Mouse (Mus musculus) liver, embryonic 16.5 days (tissue): ENCODE data around the gene Wars2. TPM values are rescaled to one million over a fixed set of nuclear protein-coding genes. Genes with fewer than 3 reads are reported as not detected.

Source experiments
- ATAC-seq: fragments of 200-750 bp; cut with Nextera tagmentation; 2 replicates; pipeline ENCODE4 v1.8.0; 2017; ENCODE audit warnings: low read depth, mild to moderate bottlenecking, moderate number of reproducible peaks, moderate library complexity
- H3K27ac ChIP-seq: fragments of 300-500 bp; sonication (generic); 2 replicates; pipeline ENCODE4 v1.5.1; 2014; ENCODE audit warnings: mild to moderate bottlenecking, low read length
- H3K27me3 ChIP-seq: fragments of 300-500 bp; sonication (generic); 2 replicates; pipeline ENCODE4 v1.6.1; 2014; ENCODE audit warnings: low read depth, low read length, mixed read lengths; ENCODE audit not compliant: control insufficient read depth, insufficient read depth
- H3K36me3 ChIP-seq: fragments of 300-500 bp; sonication (generic); 2 replicates; pipeline ENCODE4 v1.6.1; 2014; ENCODE audit warnings: mild to moderate bottlenecking; ENCODE audit not compliant: control insufficient read depth, insufficient read depth
- H3K4me1 ChIP-seq: fragments of 300-500 bp; sonication (generic); 2 replicates; pipeline ENCODE4 v1.6.1; 2014; ENCODE audit warnings: low read depth, low read length, mixed read lengths; ENCODE audit not compliant: control insufficient read depth
- H3K4me2 ChIP-seq: fragments of 300-500 bp; sonication (generic); 2 replicates; pipeline ENCODE4 v1.6.1; 2014; ENCODE audit warnings: low read depth, low read length, mixed read lengths
- H3K4me3 ChIP-seq: fragments of 300-500 bp; sonication (generic); 2 replicates; pipeline ENCODE4 v1.5.1; 2014; ENCODE audit warnings: low read depth, mild to moderate bottlenecking, low read length
- H3K9ac ChIP-seq: fragments of 300-500 bp; sonication (generic); 2 replicates; pipeline ENCODE4 v1.6.1; 2014; ENCODE audit warnings: low read depth, low read length
- H3K9me3 ChIP-seq: fragments of 300-500 bp; sonication (generic); replicated peaks from 2 replicates; pipeline ENCODE4 v1.6.1; 2016; ENCODE audit warnings: low read length; ENCODE audit not compliant: control insufficient read depth
- WGBS: fragments of 180-500 bp; shearing (Covaris S2); extraction: QIAGEN DNeasy Blood & Tissue Kit; methylation state at CpG from one replicate; pipeline ENCODE4 v1.1.7; 2014; ENCODE audit not compliant: insufficient replicate concordance; 5-methylcytosine and 5-hydroxymethylcytosine counted together
- polyA plus RNA-seq: library from polyadenylated mRNA; unstranded; fragments of >200 nt; fragmentation: Nextera tagmentation; extraction: Ambion mirVana; gene quantifications from 2 replicates; pipeline ENCODE4 v1.2.1, GENCODE M21; 2015

The Wars2 gene
- polyA plus RNA-seq, 1 experiment from 2014 or later: 2.5 TPM

DNA sequence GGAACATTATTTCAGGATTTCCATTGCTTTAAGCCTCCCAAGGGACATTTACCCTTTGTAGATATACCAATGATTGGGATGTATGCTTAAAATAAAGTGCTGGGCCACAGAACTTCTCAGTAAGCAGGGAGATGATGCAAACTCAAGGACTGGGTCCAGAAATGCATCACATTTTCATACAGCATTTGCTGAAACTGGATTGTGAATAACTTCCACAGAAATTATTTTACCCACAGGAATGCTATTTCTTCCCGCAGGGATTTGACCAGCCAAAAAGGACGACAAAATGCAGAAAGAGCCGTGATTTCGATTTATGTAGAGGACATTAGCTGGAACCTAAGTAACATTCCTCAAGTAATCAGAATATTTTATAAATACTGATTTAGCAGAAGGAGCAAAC lies 7.0 kb upstream of the Wars2 start:
- WGBS: 75% methylated on average over 4 of the region's 4 CpGs
- no peaks in the 10 kb centered on the region for H3K36me3 ChIP-seq
- H3K9me3 ChIP-seq: no peaks in the 10 kb centered on the region
- ATAC-seq: no peak
- H3K9ac ChIP-seq: no peak overlapping the region
- H3K4me2 ChIP-seq: no peak overlapping the region
- H3K27ac ChIP-seq: no peak overlapping the region
- H3K4me1 ChIP-seq: no peaks in the 10 kb centered on the region
- H3K4me3 ChIP-seq: no peak overlapping the region
- H3K27me3 ChIP-seq: no peaks in the 10 kb centered on the region

DNA sequence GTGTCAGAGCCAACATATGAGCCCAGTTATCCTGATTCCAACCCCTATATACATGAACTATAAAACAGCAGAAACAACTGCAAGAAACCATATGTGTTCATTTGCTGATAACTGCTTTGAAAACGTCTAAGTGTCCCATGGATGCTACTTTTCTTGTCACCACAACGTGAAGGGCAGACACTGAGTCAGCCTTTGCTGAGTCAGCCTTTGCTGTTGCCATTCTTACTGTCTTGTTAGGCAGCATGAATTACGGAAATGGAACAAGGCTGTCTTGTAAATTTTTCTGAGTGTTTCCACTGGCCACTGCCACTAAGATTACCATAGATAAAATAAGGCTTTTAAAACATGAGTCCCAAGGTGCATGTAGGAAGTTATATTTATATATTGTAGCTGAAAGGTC lies 7.0 kb downstream of the Wars2 start:
- Histone ChIP-seq H3K9ac (no peak overlapping the region), H3K36me3 (no peaks in the 10 kb centered on the region), H3K4me1 (no peaks in the 10 kb centered on the region), H3K4me2 (no peak overlapping the region), H3K27ac (no peak overlapping the region), H3K4me3 (no peak overlapping the region), H3K9me3 (no peaks in the 10 kb centered on the region), H3K27me3 (no peaks in the 10 kb centered on the region)
- WGBS: 53% methylated on average over 3 of the region's 3 CpGs
- no peak for ATAC-seq

DNA sequence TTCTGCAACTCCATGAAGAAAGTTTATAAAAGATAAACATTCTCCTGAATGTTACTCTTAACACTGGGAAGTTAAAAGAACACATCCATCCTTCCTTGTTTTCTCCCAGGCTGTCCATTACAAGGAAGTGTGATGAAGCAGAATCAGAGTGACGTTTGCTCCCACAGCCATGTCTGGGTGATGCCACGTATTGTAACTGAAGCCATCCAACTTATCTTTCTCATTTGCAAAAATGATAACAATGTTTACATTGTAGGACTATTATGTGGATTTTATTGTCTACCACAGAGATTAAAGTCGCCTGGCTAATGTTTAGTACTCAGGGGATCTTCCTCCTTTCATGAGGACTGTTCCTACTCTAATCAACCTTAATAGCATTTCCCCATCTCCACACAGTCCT lies 8.2 kb downstream of the Wars2 start:
- Histone ChIP-seq H3K4me1 (no peaks in the 10 kb centered on the region), H3K4me3 (no peak overlapping the region), H3K27ac (no peak overlapping the region), H3K4me2 (no peak overlapping the region), H3K9me3 (no peaks in the 10 kb centered on the region), H3K9ac (no peak overlapping the region), H3K27me3 (no peaks in the 10 kb centered on the region), H3K36me3 (no peaks in the 10 kb centered on the region)
- 30% methylated on average over 3 of the region's 3 CpGs for WGBS
- no peak for ATAC-seq

DNA sequence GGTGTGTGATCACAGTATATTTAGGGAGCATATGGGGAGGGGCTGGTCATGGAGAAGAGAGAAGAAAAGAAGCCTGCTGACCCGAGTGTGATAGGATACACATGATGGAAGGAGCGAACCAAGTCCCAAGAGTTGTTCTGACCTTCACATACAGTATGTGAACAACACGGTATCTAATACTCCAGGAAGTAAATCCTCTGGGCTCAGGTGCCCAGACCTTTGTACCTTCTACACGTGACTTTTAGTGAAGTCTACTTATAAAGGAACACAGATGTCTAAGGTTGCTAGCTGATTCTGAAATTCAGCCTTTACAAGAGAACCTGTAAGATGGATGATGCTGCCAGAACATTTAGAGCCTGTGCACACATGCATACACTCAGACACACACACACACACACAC lies 15.4 kb downstream of the Wars2 start:
- no peaks in the 10 kb centered on the region for H3K27me3 ChIP-seq
- H3K27ac ChIP-seq: no peak overlapping the region
- no peak overlapping the region for H3K4me2 ChIP-seq
- no peaks in the 10 kb centered on the region for H3K36me3 ChIP-seq
- ATAC-seq: no peak
- no peak overlapping the region for H3K4me3 ChIP-seq
- no peak overlapping the region for H3K9ac ChIP-seq
- WGBS: 64% methylated on average over 4 of the region's 4 CpGs
- H3K9me3 ChIP-seq: no peaks in the 10 kb centered on the region
- H3K4me1 ChIP-seq: no peaks in the 10 kb centered on the region; the same call in none of the 2 replicates

DNA sequence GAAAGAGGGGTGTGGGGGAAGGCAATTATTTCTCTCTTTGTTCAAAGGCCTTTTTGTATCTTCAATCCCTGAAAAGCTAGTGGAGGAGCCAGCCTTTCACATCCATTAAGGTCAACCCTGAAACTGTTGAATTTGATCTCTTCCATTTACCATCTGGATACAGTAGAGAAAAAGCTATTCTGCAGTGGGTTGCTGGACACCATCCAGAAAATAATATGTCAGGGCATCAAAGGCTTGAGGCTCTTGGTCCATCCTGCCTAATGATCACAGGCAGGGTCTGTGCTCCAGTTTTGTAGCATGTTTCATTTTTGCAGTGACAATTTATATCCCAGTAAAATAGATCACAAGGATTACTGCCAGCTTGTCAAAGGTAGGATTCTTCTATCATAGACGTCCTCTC lies 16.1 kb downstream of the Wars2 start:
- Histone ChIP-seq H3K36me3 (no peaks in the 10 kb centered on the region), H3K4me2 (no peak overlapping the region), H3K27me3 (no peaks in the 10 kb centered on the region), H3K4me1 (no peaks in the 10 kb centered on the region; the same call in none of the 2 replicates), H3K4me3 (no peak overlapping the region), H3K9ac (no peak overlapping the region), H3K27ac (no peak overlapping the region), H3K9me3 (no peaks in the 10 kb centered on the region)
- ATAC-seq: no peak
- WGBS: 63% methylated on average over 1 of the region's 1 CpGs

DNA sequence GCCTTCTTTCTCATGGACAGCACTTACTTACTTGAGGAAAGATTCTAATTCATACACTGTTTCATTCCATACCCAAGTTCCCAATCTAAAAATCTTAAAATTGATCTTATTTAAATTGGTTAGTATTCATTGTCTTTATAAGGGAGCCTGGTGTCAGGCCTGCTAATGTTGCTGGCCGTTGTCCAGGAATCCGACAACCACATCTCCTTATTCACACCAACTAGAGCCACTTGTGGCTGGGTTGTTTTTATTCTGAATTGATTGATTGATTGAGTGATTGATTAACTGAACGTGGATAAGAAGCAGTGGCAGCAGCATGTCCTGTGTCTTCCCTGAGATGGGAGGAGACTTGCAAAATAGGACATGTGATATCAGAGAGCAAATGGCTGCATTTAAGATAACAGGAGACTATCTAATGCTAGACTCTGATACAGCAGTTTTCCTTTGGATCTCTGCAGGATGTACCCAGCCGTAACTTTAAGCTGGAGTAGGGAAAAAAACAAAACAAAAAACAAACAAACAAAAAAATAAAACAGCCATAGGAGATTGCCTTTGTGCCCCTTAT lies 16.7 kb downstream of the Wars2 start:
- H3K27ac ChIP-seq: no peak overlapping the region
- H3K27me3 ChIP-seq: no peaks in the 10 kb centered on the region
- 44% methylated on average over 4 of the region's 4 CpGs for WGBS
- ATAC-seq: peak; percentile 65
- no peaks in the 10 kb centered on the region for H3K9me3 ChIP-seq
- no peak overlapping the region for H3K9ac ChIP-seq
- H3K4me1 ChIP-seq: no peaks in the 10 kb centered on the region; the same call in none of the 2 replicates
- no peak overlapping the region for H3K4me3 ChIP-seq
- no peaks in the 10 kb centered on the region for H3K36me3 ChIP-seq
- no peak overlapping the region for H3K4me2 ChIP-seq

DNA sequence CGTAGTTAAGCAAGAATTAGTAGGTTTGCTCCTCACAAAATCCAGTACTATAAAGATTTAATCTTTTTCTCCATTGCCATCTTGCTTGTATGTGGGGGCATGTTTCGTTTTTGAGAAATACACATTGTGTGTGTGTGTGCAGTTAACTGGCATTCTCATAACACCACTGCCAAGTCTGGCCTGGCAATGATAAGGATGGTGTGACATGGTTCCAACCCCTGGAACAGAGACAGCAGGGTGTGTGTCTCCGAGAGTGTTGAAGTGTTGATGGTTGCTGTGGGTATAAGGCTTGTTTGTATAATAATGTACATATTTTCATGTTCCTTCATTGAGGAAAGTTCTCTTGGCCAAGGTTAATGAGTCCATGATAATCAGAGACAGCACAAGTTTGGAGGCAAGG lies 19.1 kb downstream of the Wars2 start:
- Histone ChIP-seq H3K4me2 (no peak overlapping the region), H3K9me3 (no peaks in the 10 kb centered on the region), H3K9ac (no peak overlapping the region), H3K4me3 (no peak overlapping the region), H3K4me1 (no peaks in the 10 kb centered on the region; the same call in none of the 2 replicates), H3K36me3 (no peaks in the 10 kb centered on the region), H3K27ac (no peak overlapping the region), H3K27me3 (no peaks in the 10 kb centered on the region)
- ATAC-seq: no peak
- 54% methylated on average over 3 of the region's 3 CpGs for WGBS

DNA sequence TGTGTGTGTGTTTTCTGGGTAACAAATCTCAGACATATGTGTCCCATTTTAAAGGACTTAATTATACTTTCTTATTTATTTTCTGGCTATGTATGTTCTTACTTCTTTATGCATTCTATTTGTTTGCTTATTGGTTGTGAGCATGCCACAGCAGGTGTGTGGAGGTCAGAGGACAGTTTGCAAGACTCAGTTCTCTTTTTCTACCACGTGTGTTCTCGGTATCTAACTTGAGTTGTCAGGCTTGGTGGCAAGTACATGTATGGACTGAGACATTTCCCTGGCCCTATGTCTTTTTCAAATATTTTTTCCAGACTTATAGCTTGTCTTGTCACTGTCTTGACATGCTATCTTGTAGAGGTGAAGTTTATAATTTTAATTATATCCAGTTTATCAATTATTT lies 21.3 kb downstream of the Wars2 start:
- no peak overlapping the region for H3K4me3 ChIP-seq
- no peaks in the 10 kb centered on the region for H3K9me3 ChIP-seq
- no peak overlapping the region for H3K9ac ChIP-seq
- no peaks in the 10 kb centered on the region; the same call in none of the 2 replicates for H3K4me1 ChIP-seq
- no peak overlapping the region for H3K27ac ChIP-seq
- H3K27me3 ChIP-seq: no peaks in the 10 kb centered on the region
- no peak overlapping the region for H3K4me2 ChIP-seq
- no peak for ATAC-seq
- no peaks in the 10 kb centered on the region for H3K36me3 ChIP-seq
- 73% methylated on average over 2 of the region's 2 CpGs for WGBS

DNA sequence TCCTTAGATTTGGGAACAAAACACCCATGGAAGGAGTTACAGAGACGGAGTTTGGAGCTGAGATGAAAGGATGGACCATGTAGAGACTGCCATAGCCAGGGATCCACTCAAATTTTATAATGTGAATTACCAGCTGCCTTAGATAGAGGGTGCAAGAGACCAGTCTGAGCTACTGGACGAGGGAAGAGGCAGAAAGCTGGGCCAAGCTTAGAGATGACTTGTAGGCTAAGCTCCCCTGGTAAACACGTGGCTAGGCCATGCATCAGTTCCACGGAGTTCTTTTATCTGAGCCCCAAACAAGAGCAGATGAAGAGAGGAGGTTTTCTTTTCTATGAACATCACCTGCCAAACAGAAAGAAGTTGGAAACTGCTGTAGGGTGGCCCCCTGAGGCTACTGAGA lies 26.9 kb downstream of the Wars2 start:
- Histone ChIP-seq H3K36me3 (no peaks in the 10 kb centered on the region), H3K27me3 (no peaks in the 10 kb centered on the region), H3K4me3 (no peak overlapping the region), H3K9me3 (no peaks in the 10 kb centered on the region), H3K4me2 (no peak overlapping the region), H3K27ac (no peak overlapping the region), H3K4me1 (no peaks in the 10 kb centered on the region), H3K9ac (no peak overlapping the region)
- WGBS: 51% methylated on average over 4 of the region's 4 CpGs
- ATAC-seq: no peak
